Mouse (Mus musculus): ENCODE measurements at regions not wholly inside any gene's neighbourhood (a gene's known extent, or its start where the extent isn't known, plus 50 kb on each side); places are given as distances from the start of the nearest gene placed in this dataset.

DNA sequence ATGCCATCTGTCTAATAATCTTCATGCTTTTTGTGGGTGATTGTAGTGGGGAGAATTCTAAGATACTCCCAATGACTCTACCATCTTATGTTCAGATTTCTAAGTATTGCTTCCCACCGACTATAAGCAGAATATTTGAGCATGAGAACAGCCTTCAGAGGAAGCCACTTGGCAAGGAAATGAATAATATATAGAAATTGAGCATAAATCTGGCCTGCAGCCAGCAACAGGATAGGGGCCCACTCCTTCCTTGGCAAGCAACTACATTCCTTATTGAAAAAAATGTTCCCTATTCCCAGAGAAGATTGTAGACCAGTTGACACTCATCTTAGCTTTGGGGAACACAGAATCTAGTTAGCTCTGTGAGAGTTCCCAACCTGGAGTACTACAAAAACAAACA lies 591.5 kb upstream of the A1bg start:
- DNase-seq (ENCODE audit: low spot score in 2 of 2), result peak; percentile 32 to 66

DNA sequence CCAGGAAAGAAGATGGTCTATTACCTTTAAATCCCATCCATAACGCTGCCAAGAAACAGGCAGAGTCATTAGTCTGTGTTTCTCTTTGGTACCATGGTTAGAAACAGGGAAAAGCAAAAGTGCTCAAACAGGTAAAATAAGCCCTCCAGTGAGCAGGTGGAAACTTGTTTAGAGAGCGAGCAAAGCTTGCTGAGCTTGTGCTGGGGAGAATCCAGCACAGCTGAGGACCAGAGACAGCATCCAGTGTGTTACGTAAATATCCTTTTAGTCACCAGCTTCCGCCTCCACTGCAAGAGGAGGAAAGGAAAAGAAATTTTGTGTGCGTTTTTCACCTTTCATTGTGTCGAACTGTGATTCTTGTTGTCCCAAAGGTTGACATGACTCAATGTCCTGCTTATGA lies 586.0 kb upstream of the A1bg start:
- peak; percentile 16 to 30 for DNase-seq (ENCODE audit: low spot score in 2 of 2)

DNA sequence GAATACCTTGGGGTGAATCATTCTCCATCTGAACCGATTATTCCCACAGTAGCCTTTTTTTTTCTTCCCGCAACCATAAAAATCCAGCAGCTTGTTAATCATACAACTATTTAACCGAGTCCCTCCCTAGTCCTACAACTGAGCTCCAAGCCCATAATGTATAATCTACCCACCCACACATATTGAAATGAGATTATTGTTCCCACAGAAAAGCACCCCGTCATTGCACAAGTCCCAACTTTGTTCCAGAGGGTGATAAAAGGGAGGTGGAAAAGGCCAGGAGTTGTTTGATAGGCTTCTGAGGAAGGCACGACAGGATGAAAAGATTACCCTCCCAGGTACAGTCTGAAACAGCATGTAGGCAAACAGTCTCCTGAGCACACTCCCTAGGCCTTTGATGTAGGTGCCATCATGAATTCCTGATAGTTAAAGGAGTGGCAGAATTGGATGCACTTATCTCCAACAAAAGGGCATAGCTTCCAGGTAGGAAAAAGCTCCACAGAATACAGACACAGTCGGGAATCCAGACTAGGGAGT lies 583.6 kb upstream of the A1bg start:
- no peak for DNase-seq (ENCODE audit: low spot score in 2 of 2)

DNA sequence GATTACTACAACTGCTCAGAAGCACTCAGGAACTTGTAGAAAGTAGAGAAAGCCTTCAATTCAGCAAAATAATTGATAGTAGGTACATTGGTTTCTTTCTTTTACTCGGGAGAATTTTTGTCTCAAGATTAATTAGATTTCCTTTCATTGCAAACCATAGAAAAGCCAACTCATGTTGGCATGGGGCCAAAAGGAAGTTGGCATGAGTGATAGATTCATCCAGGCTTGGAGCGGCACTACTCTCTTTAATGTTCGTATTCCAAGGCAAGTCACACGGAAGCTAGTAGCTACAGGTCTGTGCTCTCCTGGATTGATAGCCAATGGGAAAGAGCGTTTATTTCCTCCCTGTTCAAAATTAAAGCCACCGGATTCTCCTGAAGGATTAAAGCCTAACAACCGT lies 580.6 kb upstream of the A1bg start:
- no peak for DNase-seq (ENCODE audit: low spot score in 2 of 2)

DNA sequence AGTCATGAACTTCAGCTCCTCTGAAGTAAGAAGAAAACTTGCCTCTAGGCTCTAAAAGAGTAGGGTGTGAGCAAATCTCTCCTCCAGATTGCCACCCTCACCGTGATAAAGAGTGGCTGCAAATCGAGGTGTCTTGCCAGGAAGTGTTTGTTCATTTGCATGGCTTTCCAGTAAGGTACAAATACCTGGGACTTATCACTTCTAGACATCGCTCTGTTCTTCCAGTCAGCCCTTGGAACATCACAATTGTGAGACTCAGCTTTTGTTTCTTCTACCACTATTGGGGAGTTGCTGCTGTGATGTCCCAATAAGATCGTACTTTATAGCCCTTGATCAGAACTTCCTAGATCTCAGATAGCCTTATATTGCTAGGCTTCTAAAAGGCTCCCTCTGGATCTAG lies 566.9 kb upstream of the A1bg start:
- DNase-seq (ENCODE audit: low spot score in 2 of 2), result no peak

DNA sequence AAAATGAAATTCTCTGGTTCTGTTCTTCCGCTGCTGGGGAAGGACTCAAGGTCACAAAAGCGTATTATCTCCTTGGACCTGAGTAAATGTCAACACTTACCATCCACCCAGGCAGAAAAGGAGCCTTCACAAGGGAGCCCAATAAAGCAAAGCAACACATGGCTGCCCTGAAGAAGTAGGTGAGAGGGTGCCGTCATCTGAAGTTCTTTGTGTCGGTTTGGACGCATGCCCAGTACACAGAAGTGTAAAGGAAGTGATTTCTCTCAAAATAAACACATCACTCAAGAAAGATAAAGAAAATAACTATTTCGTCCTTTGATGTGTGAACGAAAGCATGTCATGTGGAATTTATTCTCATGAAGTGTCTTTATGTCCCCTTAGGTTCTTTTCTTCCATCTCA lies 559.0 kb upstream of the A1bg start:
- no peak for DNase-seq (ENCODE audit: low spot score in 2 of 2)

DNA sequence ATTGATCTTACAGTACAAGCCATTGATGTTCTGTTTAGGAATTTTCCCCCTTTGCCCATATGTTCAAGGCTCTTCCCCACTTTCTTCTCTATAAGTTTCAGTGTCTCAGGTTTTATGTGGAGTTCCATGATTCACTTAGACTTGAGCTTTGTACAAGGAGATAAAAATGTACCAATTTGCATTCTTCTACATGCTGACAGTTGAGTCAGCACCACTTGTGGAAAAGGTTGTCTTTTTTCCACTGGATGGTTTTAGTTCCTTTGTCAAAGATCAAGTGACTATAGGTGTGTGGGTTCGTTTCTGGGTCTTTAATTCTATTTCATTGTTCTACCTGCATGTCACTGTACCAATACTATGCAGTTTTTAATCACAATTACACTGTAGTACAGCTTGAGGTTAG lies 551.1 kb upstream of the A1bg start:
- no peak for DNase-seq (ENCODE audit: low spot score in 2 of 2)

DNA sequence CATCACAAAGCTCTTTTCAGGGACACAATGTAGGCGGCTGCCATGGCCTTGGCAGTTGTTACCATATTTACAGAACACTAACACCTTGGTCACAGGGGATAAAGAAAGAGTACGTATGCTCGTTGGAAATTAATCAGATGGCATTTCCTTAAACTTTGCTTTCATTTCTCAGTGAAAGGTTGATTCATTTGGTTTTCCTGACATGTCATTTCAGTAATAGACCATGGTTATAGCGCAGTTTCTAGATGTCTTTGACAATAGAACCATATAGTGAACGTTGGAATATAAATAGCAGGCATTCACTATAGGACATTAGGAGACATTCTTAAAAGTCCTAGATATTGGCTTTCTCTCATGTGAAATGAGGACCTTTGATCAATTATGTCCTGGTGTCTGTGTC lies 532.2 kb upstream of the A1bg start:
- DNase-seq (ENCODE audit: low spot score in 2 of 2), result no peak

DNA sequence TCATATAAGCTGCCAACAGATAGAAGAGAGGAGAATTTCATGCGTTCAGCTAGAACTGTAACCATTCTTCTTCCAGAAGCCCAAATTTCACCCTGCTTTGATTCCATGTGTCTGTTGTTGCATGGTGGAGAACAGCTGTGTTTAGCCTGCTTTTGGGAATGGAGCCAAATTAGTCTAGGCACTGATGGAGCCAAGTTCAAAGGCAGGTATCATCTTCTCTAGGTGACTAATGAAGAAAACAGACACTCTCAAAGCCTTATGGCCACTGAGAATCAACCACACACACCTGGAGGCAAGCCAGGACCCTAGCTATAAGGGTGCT lies 531.5 kb upstream of the A1bg start:
- DNase-seq (ENCODE audit: low spot score in 2 of 2), result peak in 1 of 2 experiments; percentile 3

DNA sequence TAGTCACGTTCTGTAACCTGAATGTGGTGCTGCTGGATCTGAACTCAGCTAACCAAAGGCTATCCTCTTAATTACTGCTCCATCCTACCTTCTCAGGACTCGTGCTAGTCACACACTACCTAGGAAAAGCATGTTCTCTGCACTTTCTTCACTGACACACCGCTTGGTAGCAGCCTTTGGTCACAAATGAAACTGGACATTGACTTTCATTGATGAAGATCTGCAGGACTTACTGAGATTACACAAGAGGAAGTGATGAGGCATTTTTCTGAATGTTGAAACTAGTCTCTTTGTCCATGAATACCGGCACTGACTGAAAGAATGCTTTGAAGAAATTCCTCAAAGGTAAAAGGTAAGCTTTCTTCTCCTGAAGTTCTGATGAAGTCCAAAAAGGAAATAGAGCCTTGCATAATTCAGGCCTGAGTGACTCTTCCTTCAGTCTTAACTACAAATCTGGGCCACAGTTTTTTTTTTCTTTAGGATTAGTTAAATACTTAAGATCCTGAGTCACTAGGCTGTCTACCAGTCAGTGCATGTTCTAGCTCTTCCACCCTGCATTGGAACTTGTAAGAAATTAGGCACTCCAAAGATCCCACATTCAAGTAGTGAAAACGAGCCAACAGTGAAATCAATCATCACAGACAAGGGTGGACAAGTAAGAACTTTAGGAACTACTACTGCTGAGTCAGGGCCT lies 531.0 kb upstream of the A1bg start:
- no peak for DNase-seq (ENCODE audit: low spot score in 2 of 2)

DNA sequence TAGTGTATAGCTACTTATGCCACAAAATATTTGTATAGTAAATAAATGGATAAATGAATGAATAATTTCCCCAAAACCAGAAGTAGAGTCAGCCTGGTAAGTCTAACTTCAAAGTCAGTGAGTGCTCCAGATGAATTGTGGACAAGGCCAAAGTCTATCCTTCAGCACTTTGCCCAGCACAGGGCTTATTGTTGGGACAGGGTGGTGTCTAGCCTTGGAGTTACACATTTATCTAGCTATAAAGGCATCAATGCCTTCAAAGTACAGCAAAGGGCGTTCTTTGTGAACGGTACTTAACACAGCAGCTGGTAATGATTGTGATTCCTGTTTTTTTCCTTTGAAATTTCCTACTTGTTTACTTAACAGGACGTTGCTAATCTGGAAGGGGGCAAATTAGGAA lies 527.4 kb upstream of the A1bg start:
- no peak for DNase-seq (ENCODE audit: low spot score in 2 of 2)

DNA sequence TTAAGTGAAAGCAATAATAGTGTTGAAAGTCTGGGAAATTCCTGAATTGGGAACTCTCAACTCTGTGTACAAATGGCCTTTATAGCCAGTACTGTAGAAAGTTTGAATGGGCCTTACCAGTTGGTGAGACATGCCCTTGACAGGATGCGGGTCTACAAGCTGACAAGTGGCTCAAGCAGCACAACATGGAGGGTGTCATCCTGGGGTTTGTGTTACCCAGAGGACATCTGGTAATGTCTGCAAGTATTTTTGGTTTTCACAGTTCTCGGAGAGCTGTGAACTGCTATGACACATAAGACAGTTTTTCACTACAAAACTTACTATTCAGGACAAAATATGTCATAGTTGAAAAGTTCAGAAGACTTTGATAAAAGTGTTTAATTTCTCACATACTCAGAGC lies 525.7 kb upstream of the A1bg start:
- DNase-seq (ENCODE audit: low spot score in 2 of 2), result peak in 1 of 2 experiments; percentile 10

DNA sequence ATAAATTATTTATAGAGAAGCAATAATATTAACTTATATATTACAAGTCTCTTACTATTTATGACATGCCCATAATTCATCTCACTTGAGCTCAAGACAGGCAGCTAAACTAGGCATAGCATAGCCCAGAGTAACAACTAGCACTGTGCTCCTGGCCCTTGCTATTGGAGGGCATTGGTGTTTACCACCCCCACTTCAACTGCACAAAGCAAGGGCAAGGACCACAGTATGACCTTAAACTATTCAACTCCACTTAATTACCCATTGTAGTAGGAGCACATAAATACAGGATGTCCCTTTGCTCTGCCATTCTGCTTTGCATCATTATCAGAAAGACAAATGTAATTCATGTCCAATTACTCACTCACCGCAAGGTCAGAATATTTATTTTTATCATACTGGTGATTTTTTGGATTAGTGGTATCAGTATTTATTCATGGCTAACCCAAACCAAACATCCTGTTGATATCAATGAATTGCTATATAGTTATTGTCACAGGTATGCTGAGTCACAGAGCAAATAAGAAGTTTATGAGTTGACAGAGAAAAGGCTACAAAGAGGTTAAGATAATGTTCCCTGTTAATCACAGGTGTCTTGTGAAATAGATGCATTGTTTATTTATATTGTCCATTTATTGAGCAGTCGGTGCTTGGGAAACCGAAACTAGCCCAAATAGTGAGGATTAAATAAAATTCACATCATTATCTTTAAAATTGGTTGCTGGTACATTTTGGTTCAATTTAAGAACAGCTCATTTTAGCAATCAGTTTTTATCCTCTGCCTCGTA lies 523.4 kb upstream of the A1bg start:
- no peak for DNase-seq (ENCODE audit: low spot score in 2 of 2)

DNA sequence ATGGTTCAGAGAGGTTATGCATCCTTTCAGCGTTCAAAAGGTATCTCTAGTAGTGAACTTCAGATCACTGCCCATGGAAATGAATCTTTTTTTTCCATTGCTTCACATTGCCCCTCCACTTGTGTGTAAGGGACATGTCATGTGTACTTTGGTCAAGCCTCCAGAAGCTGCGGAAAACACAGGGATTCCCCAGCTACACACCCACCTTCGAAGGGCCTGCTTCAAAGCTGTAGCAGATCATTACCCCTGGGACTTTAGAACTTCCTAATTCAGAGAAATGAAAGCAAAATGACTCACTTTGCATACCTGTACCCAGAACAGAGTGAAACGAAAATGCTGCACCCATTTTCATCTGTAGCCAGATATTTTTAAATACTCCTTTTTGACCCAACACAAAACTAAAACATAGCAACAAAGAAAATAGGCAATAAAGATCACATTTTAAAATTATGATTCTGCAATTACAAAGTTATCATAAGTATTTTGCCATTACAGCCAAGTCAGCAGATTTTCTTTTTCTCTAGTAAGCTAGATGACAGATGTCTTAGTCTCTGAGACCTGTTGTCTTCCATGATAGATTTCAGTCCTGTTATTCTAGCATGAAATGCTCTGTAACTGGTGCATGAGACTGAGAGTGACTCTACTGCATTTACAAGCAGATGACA lies 519.1 kb upstream of the A1bg start:
- no peak for DNase-seq (ENCODE audit: low spot score in 2 of 2)

DNA sequence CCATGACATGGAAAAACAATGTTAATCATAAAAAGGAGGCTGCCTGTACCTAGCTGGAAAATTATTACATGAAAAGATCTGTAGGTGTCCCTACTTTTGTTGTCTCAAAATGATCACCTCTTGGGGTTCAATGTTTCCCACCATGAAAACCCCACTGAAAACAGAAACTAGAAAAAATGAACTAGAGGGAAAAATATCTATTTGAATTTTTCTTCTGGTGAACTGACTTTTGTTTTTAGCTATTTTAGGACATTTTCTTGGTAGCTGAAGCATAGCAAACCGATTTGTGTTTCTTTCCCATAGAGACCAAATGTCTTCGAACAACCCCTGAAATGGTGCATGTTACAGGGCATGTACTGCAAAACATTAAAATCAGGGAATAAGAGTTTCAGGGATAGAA lies 518.2 kb upstream of the A1bg start:
- DNase-seq (ENCODE audit: low spot score in 2 of 2), result no peak

DNA sequence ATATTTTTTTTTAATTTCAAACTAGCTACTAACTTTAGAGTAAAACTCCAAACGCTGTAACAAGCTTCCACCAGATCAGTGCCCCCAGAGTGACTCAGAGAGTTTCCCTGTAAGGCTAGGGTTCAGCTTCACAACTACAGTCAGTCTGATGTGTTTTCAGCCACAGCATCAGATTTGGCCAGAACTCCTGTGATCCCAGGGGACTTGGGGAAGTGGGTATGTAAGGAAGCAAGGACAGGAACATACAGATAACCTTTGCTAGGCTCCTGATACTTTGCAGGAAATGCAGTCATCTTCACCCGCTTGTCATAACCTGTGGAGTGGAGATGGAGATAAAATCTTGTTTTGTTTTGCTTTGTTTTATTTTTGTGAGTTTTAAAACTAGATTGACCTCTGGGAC lies 517.5 kb upstream of the A1bg start:
- no peak for DNase-seq (ENCODE audit: low spot score in 2 of 2)

DNA sequence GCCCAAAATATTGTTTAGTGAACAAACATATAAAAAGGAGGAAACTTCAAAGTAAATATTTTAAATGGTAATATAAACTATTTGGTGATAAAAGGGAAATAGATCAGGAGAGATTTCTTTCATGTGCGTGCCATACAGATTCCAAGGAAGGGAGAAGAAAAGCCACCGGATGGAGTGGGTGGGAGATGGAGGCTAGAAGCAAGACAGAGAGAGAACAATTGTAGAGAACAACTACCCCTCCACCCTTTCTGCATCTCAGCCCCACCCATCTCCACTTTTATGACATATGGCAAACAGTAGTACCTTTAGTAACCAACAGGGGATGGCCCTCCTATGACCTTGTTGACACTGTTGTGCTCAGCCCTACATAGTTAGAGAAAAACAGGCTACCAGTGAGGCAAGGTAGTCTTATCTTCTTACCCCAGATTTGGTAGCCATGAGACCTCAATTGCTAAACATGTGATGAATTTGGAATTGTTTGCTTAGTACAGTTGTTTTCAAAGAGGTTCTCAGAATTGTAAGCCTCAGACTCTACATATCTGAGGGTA lies 516.9 kb upstream of the A1bg start:
- DNase-seq (ENCODE audit: low spot score in 2 of 2), result no peak

DNA sequence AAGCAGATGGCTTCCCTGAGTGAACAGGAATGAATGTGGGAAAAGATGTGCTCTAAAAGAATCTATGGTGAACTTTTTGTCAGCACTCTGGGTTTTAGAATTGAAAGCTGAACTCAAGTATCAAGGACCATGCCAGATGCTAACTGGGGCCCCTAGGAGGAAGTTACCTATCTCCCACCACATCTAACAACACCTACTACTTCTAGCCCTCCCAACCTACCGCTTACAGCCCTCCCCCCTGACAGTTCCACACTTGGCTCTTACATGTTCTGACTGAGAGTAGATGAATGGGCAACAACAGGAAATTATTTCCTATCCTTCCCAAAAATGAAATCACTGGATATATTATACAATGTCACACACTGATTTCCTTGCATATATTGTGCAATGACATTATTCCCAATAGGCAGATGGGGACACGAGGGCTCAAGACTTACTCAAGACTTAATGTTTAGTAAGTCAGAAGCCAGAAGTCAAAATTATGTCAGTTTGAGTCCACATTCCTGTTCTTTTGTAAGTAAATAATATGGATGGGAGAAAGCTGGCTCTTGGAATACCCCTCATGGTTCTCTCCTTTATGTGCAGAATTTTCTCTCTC lies 506.1 kb upstream of the A1bg start:
- DNase-seq (ENCODE audit: low spot score in 2 of 2), result no peak

DNA sequence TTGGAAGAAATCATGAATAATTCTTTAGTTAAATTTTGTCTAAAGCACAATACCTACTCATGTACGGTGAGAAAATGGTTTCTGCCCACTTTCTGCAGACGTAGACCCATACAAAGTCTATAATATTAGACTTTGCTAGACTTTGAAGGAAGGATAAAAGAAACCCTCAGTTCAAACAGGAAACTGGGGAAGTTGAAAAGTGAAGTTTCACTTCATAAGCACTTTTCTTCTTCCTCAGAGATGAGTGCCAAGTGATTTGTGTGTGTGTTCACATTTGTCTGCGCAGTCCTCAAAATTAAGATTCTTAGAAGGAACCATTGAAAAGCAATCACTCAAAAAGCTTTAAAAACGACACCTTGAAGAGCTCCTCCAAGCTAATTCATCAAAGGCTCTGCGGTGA lies 500.2 kb upstream of the A1bg start:
- no peak for DNase-seq (ENCODE audit: low spot score in 2 of 2)

DNA sequence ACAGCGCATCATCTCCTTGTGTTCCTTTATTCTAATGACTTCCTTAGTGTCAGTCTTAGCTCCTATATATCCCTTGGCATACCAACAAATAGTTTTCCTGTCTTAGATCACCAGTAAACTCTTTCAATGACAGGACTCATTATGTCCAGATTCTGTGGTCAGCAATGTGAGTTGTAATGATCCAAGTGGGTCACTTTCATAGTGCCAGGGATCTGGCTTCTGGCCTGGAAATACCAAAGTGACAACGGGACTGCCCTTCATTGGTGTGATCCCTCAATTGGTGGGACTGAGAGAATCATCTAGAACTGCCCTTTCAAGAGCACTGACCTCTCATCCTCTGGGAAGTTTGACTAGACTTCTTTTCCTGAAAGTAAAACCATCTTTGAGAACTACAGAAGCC lies 494.7 kb upstream of the A1bg start:
- DNase-seq (ENCODE audit: low spot score in 2 of 2), result no peak

DNA sequence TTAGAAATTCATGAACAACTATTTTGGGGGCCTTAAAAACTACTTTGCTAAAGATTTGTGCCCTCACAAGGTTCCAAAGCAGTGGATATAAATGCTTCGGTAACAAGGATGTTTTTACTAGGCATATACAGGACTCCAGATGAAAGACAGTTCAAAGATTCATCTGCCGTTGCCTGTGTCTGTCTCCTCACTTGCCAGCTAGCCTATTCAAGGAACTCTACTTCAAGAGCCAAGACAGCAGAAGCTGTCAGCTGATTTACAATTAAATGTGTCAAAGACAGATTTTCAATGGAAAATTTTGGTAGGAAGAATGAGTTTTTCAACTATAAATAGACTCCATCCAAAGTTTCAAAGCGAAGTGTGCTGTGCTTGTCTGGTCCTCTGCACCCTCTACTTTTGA lies 494.0 kb upstream of the A1bg start:
- DNase-seq (ENCODE audit: low spot score in 2 of 2), result no peak

DNA sequence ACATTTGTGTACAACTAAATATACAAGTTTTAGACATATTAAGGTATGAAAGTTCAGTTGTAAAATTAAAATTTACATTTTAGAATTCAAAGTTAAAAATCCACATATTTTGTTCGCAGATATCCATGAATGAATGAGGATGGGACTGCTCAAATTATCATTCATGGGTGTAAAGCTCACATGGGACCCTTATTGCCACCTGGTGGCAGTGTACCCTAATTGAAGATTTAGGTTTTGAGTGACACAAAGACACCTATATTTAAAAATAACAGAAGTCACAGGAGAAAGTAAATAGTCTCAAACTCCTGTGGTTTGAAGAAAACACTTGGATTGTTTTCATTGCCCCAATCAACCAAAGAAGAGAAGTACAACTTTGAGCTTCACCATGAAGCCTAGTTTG lies 492.8 kb upstream of the A1bg start:
- no peak for DNase-seq (ENCODE audit: low spot score in 2 of 2)
